Mouse (Mus musculus) stomach, postnatal 0 days (tissue): Measurements from ENCODE around the gene Gnb1.

Experiments used
- CTCF ChIP-seq: IDR thresholded peaks from 2 replicates; pipeline ENCODE4 v1.5.1; 2016; ENCODE audit warnings: antibody characterized with exemption, low read depth, mild to moderate bottlenecking, moderate library complexity
- EP300 ChIP-seq: optimal IDR thresholded peaks from 2 replicates; pipeline ENCODE3; 2016; ENCODE audit warnings: antibody characterized with exemption

GRCm38 (mm10) chr4:155603801-155604200 lies 112.6 kb downstream of the Gnb1 start:
- no peak for TF ChIP-seq CTCF
- TF ChIP-seq EP300 = no peak
